Mouse (Mus musculus) urinary bladder, postnatal 0 days (tissue): ENCODE results near the gene Glis3. TPM values are rescaled to one million over a fixed set of nuclear protein-coding genes. Genes with fewer than 3 reads are reported as not detected.

Source experiments
- polyA plus RNA-seq: library from polyadenylated mRNA; unstranded; fragments of >200 nt; fragmentation: Nextera tagmentation; extraction: Ambion mirVana; gene quantifications from 2 replicates; pipeline ENCODE4 v1.2.1, GENCODE M21; 2015

Gene Glis3
- 0.42 and 1.1 TPM in 2 replicates for polyA plus RNA-seq

DNA sequence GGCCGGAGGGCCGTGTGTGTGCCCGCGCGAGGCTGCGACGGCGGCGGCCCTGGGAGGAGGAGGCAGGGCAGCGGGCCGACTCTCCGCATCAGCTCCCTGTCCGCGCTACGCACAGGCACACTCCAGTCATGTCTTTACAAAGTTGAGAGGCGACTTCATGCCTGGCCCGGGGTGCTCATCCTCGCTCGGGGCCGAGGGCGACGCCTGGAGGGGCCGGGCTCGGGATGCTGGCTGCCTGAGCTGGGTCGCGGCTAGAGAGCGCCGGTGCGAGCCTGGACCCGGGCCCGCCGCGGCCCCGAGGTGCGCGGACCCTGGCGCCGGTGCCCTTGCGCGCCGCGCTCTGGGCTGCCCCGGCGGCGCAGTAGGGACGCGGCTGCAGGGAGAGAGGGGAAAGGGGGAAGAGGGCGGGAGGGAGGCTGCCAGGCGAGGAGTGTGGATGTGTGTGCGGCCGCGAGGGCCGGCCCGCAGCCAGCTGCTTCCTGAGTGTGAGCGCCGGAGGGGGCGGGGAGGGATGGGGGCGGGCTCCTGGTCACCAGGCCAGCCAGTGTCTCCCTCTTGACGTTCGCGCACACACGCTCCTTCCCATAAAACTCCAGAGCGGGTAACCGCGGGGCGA, at the start of gene Glis3:
TSS of gene Glis3 (minus strand) at position 302 of the 616 bp plus-strand sequence.

Other genes with a start within 250 kb of the Glis3 start
- 9.2 and 16.2 TPM in 2 replicates for gene Slc1a1, start 155.0 kb upstream of the Glis3 start, polyA plus RNA-seq